In the genomic region with DNA sequence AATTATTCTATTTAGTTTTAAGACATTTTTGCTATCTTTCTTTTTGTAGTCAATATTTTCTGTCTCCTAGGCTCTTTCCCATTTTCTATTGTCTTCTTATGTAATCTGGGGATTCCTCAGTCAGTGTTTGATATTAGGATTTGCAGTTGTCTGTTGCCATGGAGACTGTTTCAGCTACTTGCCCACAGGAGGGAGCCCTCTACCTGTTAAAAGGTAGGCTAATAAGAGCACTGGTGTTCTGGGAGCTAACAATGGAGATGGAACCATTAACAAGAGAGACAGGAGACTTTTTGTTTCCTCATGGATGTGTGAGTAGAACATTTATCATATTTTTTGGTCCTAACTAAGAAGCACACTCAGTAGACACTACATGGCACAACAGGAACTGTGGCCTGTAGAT, we compare ENCODE assay signal across 14 mouse cellular contexts.
DNase-seq lines count a peak whose midpoint lies in the region; ATAC-seq and TF ChIP-seq lines count a peak whose summit lies in the region.
"Had no signal": no experiment of that assay in that cellular context is flagged by ENCODE, and none has a peak within 500 bp of the region (broad histone marks: within the 10 kb centered on the region; RNA-seq: fewer than 3 reads in every experiment).

No protein-coding gene starts in this region.

- no peaks in the 10 kb centered on the region for H3K79me2 ChIP-seq in heart, adult 2 months (replicated peaks; ENCODE audit: control insufficient read depth, insufficient read depth, low read length)
- no peaks in the 10 kb centered on the region for H3K79me2 ChIP-seq in liver, adult 2 months (ENCODE audit: control insufficient read depth, insufficient read depth, low read length)

- no peak overlapping the region for H3K9ac ChIP-seq in heart, adult 2 months (ENCODE audit: low read depth, low read length)
- no peak overlapping the region for H3K9ac ChIP-seq in liver, adult 2 months (ENCODE audit: low read depth, low read length)
- H3K9ac ChIP-seq in liver, embryonic 12.5 days, result no peak overlapping the region
- H3K9ac ChIP-seq: heart, embryonic 15.5 days; liver, embryonic 14.5 days; stomach, embryonic 15.5 days had no signal

- no peaks in the 10 kb centered on the region for H3K9me3 ChIP-seq in liver, embryonic 12.5 days (replicated peaks)
- H3K9me3 ChIP-seq: heart, embryonic 15.5 days; stomach, embryonic 15.5 days had no signal

- no peak for TF ChIP-seq EP300 in heart, adult 2 months (IDR thresholded peaks at IDR 0.05; ENCODE audit: insufficient read depth, low read depth, low read length)

- TF ChIP-seq POLR2A in heart, adult 2 months (IDR thresholded peaks at IDR 0.05; ENCODE audit: insufficient read depth, low read depth, low read length), result no peak
- no peak for TF ChIP-seq POLR2A in liver, adult 2 months (IDR thresholded peaks at IDR 0.05; ENCODE audit: extremely low read depth, insufficient read depth, low read length)

- no peak overlapping the region for H3K27ac ChIP-seq in heart, adult 2 months
- no peak overlapping the region for H3K27ac ChIP-seq in liver, adult 2 months (replicated peaks; ENCODE audit: insufficient read depth, low read depth, low read length)
- no peak overlapping the region for H3K27ac ChIP-seq in liver, embryonic 12.5 days
- H3K27ac ChIP-seq: heart, embryonic 15.5 days; liver, embryonic 14.5 days; stomach, embryonic 15.5 days had no signal

- no peaks in the 10 kb centered on the region for H3K36me3 ChIP-seq in heart, adult 2 months (ENCODE audit: control insufficient read depth, insufficient read depth, low read length)
- no peaks in the 10 kb centered on the region for H3K36me3 ChIP-seq in liver, adult 2 months (ENCODE audit: control insufficient read depth, insufficient read depth, low read length)
- H3K36me3 ChIP-seq in liver, embryonic 12.5 days, result no peaks in the 10 kb centered on the region
- H3K36me3 ChIP-seq: heart, embryonic 15.5 days; stomach, embryonic 15.5 days had no signal

- DNase-seq in heart, postnatal 4 days, result peak; percentile 6
- DNase-seq in heart, adult 2 months, result no peak
- peak; percentile 7 for DNase-seq in liver, adult 2 months (ENCODE audit: extremely low read depth, low read depth, low spot score)
- peak; percentile 56 for DNase-seq in ZHBTc4 (ENCODE audit: low read depth, low spot score)
- DNase-seq in retina, adult 2 months (ENCODE audit: low read depth, low spot score), result peak; percentile 9
- no peak for DNase-seq in right cerebral cortex, postnatal 4 days
- no peak for DNase-seq in frontal cortex, postnatal 14 days (ENCODE audit: low spot score in 2 of 2)
- DNase-seq: kidney, postnatal 14 days had no signal

- intact Hi-C loops in heart, adult 2 months (cut with DNase I), result no loop called here

- ATAC-seq in liver, embryonic 12.5 days, result no peak
- ATAC-seq: forebrain, embryonic 16.5 days had no signal

- no peak overlapping the region for H3K4me2 ChIP-seq in liver, embryonic 12.5 days
- H3K4me2 ChIP-seq: heart, embryonic 15.5 days; stomach, embryonic 15.5 days had no signal

- H3K4me3 ChIP-seq in heart, adult 2 months, result no peak overlapping the region
- no peak overlapping the region for H3K4me3 ChIP-seq in liver, adult 2 months (ENCODE audit: insufficient read depth, low read depth, low read length)
- no peak overlapping the region for H3K4me3 ChIP-seq in liver, embryonic 12.5 days
- H3K4me3 ChIP-seq: heart, embryonic 15.5 days; stomach, embryonic 15.5 days had no signal

- H3K4me1 ChIP-seq in heart, adult 2 months (ENCODE audit: control insufficient read depth, insufficient read depth, low read length), result no peaks in the 10 kb centered on the region
- H3K4me1 ChIP-seq in liver, adult 2 months (ENCODE audit: control insufficient read depth, insufficient read depth, low read length), result no peaks in the 10 kb centered on the region
- H3K4me1 ChIP-seq in liver, embryonic 12.5 days, result no peaks in the 10 kb centered on the region
- H3K4me1 ChIP-seq: heart, embryonic 15.5 days; stomach, embryonic 15.5 days had no signal

- H3K27me3 ChIP-seq in heart, adult 2 months (ENCODE audit: control insufficient read depth, insufficient read depth, low read length), result no peaks in the 10 kb centered on the region
- H3K27me3 ChIP-seq in liver, adult 2 months (ENCODE audit: control insufficient read depth, insufficient read depth, low read length), result no peaks in the 10 kb centered on the region
- H3K27me3 ChIP-seq in liver, embryonic 12.5 days (replicated peaks), result no peaks in the 10 kb centered on the region
- H3K27me3 ChIP-seq: CH12.LX; heart, embryonic 15.5 days; stomach, embryonic 15.5 days had no signal

- no peak for TF ChIP-seq CTCF in heart, adult 2 months (IDR thresholded peaks at IDR 0.05)
- TF ChIP-seq CTCF in liver, adult 2 months (IDR thresholded peaks at IDR 0.05; ENCODE audit: low read depth, low read length), result no peak

Comparison
In these comparisons a context has a peak if more than half of its experiments do, and no peak if none do; other contexts are left out.
1. DNase-seq: peak in heart, postnatal 4 days (single experiment), liver, adult 2 months (single experiment), ZHBTc4 (single experiment) and retina, adult 2 months (single experiment); none in heart, adult 2 months (0 of 2), right cerebral cortex, postnatal 4 days (single experiment) and frontal cortex, postnatal 14 days (0 of 2).